Mouse (Mus musculus) hindbrain, embryonic 16.5 days (tissue): ENCODE data around the gene Odf3l1. TPM values are rescaled to one million over a fixed set of nuclear protein-coding genes. Genes with fewer than 3 reads are reported as not detected.

Source experiments
- ATAC-seq: fragments of 200-750 bp; cut with Nextera tagmentation; 2 replicates; pipeline ENCODE4 v1.8.0; 2017; ENCODE audit warnings: moderate TSS enrichment, moderate library complexity
- H3K27ac ChIP-seq: fragments of 300-500 bp; sonication (generic); 2 replicates; pipeline ENCODE4 v1.5.1; 2014; ENCODE audit warnings: low read depth, mild to moderate bottlenecking, control low read depth, low read length, moderate library complexity
- H3K27me3 ChIP-seq: fragments of 300-500 bp; sonication (generic); replicated peaks from 2 replicates; pipeline ENCODE4 v1.6.1; 2014; ENCODE audit warnings: low read length; ENCODE audit not compliant: control insufficient read depth, insufficient read depth
- H3K36me3 ChIP-seq: fragments of 300-500 bp; sonication (generic); 2 replicates; pipeline ENCODE4 v1.6.1; 2014; ENCODE audit warnings: mild to moderate bottlenecking, low read length, moderate library complexity, mixed read lengths; ENCODE audit not compliant: control insufficient read depth, insufficient read depth
- H3K4me1 ChIP-seq: fragments of 300-500 bp; sonication (generic); 2 replicates; pipeline ENCODE4 v1.6.1; 2014; ENCODE audit warnings: low read depth, low read length; ENCODE audit not compliant: control insufficient read depth, insufficient read depth
- H3K4me2 ChIP-seq: fragments of 300-500 bp; sonication (generic); 2 replicates; pipeline ENCODE4 v1.6.1; 2014; ENCODE audit warnings: mild to moderate bottlenecking, low read length, control low read depth, moderate library complexity
- H3K4me3 ChIP-seq: fragments of 300-500 bp; sonication (generic); 2 replicates; pipeline ENCODE4 v1.5.1; 2014; ENCODE audit warnings: mild to moderate bottlenecking, low read length, control low read depth, moderate library complexity
- H3K9ac ChIP-seq: fragments of 300-500 bp; sonication (generic); 2 replicates; pipeline ENCODE4 v1.6.1; 2014; ENCODE audit warnings: low read depth, mild to moderate bottlenecking, control low read depth, low read length, moderate library complexity
- H3K9me3 ChIP-seq: fragments of 300-500 bp; sonication (generic); 2 replicates; pipeline ENCODE4 v1.6.1; 2014; ENCODE audit warnings: mild to moderate bottlenecking, low read length, moderate library complexity; ENCODE audit not compliant: control insufficient read depth
- WGBS: fragments of 180-500 bp; shearing (Covaris S2); extraction: QIAGEN DNeasy Blood & Tissue Kit; methylation state at CpG from one replicate; pipeline ENCODE4 v1.1.7; 2014; 5-methylcytosine and 5-hydroxymethylcytosine counted together
- polyA plus RNA-seq: library from polyadenylated mRNA; unstranded; fragments of >200 nt; fragmentation: Nextera tagmentation; extraction: Ambion mirVana; gene quantifications from 2 replicates; pipeline ENCODE4 v1.2.1, GENCODE M21; 2015

Odf3l1 gene
- polyA plus RNA-seq, 1 experiment from 2014 or later, result not detected

- H3K4me1 ChIP-seq, result no peaks in the 10 kb centered on the region; the same call in none of the 2 replicates
- WGBS, result 62% methylated on average over 13 of the region's 13 CpGs
Measured at GRCm38 (mm10) chr9:56886113-56886512, 21.6 kb upstream of the Odf3l1 start.

GRCm38 (mm10) chr9:56884328-56884727, 19.8 kb upstream of the Odf3l1 start:
- H3K4me1 ChIP-seq, result no peaks in the 10 kb centered on the region; the same call in none of the 2 replicates
- H3K9ac ChIP-seq, result no peak overlapping the region
- 89% methylated on average over 4 of the region's 4 CpGs for WGBS
- no peak overlapping the region for H3K4me2 ChIP-seq
- no peak overlapping the region for H3K27ac ChIP-seq
- ATAC-seq, result no peak
- H3K36me3 ChIP-seq, result no peaks in the 10 kb centered on the region
- H3K9me3 ChIP-seq, result no peaks in the 10 kb centered on the region
- no peaks in the 10 kb centered on the region for H3K27me3 ChIP-seq
- H3K4me3 ChIP-seq, result no peak overlapping the region

More at GRCm38 (mm10) chr9:56886113-56886512, 21.6 kb upstream of the Odf3l1 start:
- no peak overlapping the region for H3K4me3 ChIP-seq
- H3K36me3 ChIP-seq, result no peaks in the 10 kb centered on the region
- no peak for ATAC-seq
- no peak overlapping the region for H3K27ac ChIP-seq
- H3K27me3 ChIP-seq, result no peaks in the 10 kb centered on the region; the same call in 1 of the 2 replicates
- no peak overlapping the region; the same call in 1 of the 2 replicates for H3K9ac ChIP-seq
- no peaks in the 10 kb centered on the region for H3K9me3 ChIP-seq
- no peak overlapping the region for H3K4me2 ChIP-seq

DNA sequence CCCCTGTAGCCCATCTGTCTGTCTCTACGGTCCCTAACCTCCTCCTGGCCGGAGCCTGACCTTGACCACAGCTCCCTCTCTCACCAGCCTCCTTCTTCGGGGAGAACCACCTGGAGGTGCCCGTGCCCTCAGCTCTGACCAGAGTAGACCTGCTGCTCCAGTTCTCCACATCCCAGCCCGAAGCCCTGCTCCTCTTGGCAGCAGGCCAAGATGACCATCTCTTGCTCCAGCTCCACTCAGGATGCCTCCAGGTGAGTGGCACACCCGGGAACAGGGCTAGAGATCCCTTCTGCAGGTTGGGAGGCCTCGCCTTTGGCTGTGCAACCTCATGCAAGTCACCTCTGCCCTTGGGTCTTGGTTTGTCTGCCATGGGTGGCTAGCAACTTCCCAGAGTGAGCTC, 19.0 kb upstream of the Odf3l1 start:
- no peak overlapping the region for H3K27ac ChIP-seq
- no peak for ATAC-seq
- no peaks in the 10 kb centered on the region for H3K36me3 ChIP-seq
- no peaks in the 10 kb centered on the region for H3K9me3 ChIP-seq
- H3K4me1 ChIP-seq, result no peaks in the 10 kb centered on the region; the same call in none of the 2 replicates
- H3K9ac ChIP-seq, result no peak overlapping the region
- no peaks in the 10 kb centered on the region for H3K27me3 ChIP-seq
- no peak overlapping the region for H3K4me2 ChIP-seq
- no peak overlapping the region for H3K4me3 ChIP-seq
- 83% methylated on average over 7 of the region's 7 CpGs for WGBS

DNA sequence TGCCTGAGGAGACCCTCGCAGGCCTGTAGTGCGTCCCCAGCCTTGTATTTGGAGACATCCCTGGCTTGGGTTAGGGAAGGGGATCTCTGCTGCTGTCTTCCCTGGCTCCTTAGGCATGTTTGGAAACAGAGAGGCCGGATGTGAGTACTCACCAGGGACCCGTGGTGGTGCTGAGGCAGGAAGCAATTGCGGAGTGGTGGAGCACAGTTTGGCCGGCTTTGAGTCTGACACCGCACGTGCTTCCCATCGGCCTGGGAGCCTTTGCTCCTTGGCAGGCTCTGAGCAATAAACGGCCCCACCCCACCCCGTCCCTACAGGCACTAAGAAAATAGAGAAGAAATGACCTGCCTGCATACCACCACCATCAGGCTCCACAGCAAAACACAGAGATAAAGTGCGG, 18.3 kb upstream of the Odf3l1 start:
- Histone ChIP-seq H3K36me3 (no peaks in the 10 kb centered on the region), H3K4me2 (no peak overlapping the region), H3K9me3 (no peaks in the 10 kb centered on the region), H3K4me1 (no peaks in the 10 kb centered on the region; the same call in none of the 2 replicates), H3K27ac (no peak overlapping the region), H3K9ac (no peak overlapping the region; the same call in 1 of the 2 replicates), H3K4me3 (no peak overlapping the region), H3K27me3 (no peaks in the 10 kb centered on the region)
- 81% methylated on average over 12 of the region's 12 CpGs for WGBS
- no peak for ATAC-seq

- H3K27me3 ChIP-seq, result no peaks in the 10 kb centered on the region
- 50% methylated on average over 4 of the region's 4 CpGs for WGBS
- no peaks in the 10 kb centered on the region for H3K36me3 ChIP-seq
- H3K4me3 ChIP-seq, result no peak overlapping the region
- no peak overlapping the region; the same call in 1 of the 2 replicates for H3K9ac ChIP-seq
- ATAC-seq, result no peak
- H3K4me2 ChIP-seq, result no peak overlapping the region
- no peaks in the 10 kb centered on the region; the same call in none of the 2 replicates for H3K4me1 ChIP-seq
- peak overlapping the region; percentile 12; the same call in 1 of the 2 replicates for H3K27ac ChIP-seq
- no peaks in the 10 kb centered on the region for H3K9me3 ChIP-seq
Measured at GRCm38 (mm10) chr9:56882283-56882682, 17.8 kb upstream of the Odf3l1 start.

GRCm38 (mm10) chr9:56881539-56882082, 17.1 kb upstream of the Odf3l1 start:
- H3K27ac ChIP-seq, result no peak overlapping the region

GRCm38 (mm10) chr9:56880790-56881189, 16.3 kb upstream of the Odf3l1 start:
- H3K4me2 ChIP-seq, result no peak overlapping the region
- 70% methylated on average over 9 of the region's 9 CpGs for WGBS
- H3K4me1 ChIP-seq, result peaks cover 6% of the 10 kb centered on the region
- H3K27me3 ChIP-seq, result no peaks in the 10 kb centered on the region
- no peak overlapping the region for H3K4me3 ChIP-seq
- H3K9me3 ChIP-seq, result no peaks in the 10 kb centered on the region
- no peak overlapping the region for H3K9ac ChIP-seq
- no peak overlapping the region for H3K27ac ChIP-seq
- no peaks in the 10 kb centered on the region for H3K36me3 ChIP-seq
- ATAC-seq, result peak; percentile 65

More at GRCm38 (mm10) chr9:56881539-56882082, 17.1 kb upstream of the Odf3l1 start:
- Histone ChIP-seq H3K9me3 (no peaks in the 10 kb centered on the region), H3K9ac (no peak overlapping the region), H3K36me3 (no peaks in the 10 kb centered on the region), H3K4me3 (no peak overlapping the region), H3K27me3 (no peaks in the 10 kb centered on the region), H3K4me1 (peaks cover 3% of the 10 kb centered on the region), H3K4me2 (no peak overlapping the region)
- WGBS, result 80% methylated on average over 3 of the region's 3 CpGs
- ATAC-seq, result peak; percentile 37

DNA sequence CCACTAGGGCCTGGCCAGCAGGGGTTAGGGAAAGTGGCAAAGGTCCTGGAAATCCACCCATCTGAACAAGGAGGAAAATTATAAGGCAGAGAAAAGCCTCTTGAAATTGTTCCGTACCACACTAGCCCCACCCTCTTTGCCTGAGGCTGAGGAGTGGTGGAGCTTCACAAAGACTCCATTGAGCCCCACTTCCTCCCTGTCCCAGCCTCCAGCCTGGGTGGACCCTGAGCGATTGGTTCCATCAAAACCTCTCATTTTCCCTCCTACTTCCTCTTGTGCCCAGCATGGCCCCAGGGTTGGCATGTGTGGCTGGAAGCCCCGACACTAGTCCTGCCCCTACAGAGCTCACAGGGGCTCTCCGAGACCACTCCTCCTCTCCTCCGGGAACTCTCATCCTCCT, 12.8 kb upstream of the Odf3l1 start:
- no peak overlapping the region for H3K27ac ChIP-seq
- peaks cover 6% of the 10 kb centered on the region for H3K4me1 ChIP-seq
- 85% methylated on average over 5 of the region's 5 CpGs for WGBS
- no peaks in the 10 kb centered on the region for H3K27me3 ChIP-seq
- no peaks in the 10 kb centered on the region for H3K36me3 ChIP-seq
- no peak overlapping the region for H3K4me3 ChIP-seq
- H3K4me2 ChIP-seq, result no peak overlapping the region
- ATAC-seq, result no peak
- no peaks in the 10 kb centered on the region for H3K9me3 ChIP-seq
- H3K9ac ChIP-seq, result no peak overlapping the region

DNA sequence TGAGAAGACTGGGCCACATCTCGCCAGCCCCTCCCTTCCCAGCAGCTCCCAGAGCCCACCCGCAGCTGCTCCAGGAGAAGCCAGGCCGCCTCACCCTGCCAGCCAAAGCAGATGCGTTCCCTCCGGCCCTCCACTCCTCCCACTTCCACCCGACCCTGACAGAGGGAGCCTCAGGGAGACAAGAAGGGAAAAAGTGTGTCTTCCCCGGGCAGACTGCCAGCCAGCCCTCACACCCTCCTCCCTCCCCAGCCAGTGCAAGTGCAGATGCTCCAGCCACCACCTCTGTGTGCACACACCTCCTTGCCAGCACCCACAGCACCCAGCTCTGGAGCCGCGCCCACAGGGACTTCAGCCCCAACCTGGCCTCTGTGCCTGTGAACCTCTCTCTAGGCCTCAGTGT, 12.3 kb upstream of the Odf3l1 start:
- Histone ChIP-seq H3K36me3 (no peaks in the 10 kb centered on the region), H3K9ac (no peak overlapping the region), H3K4me2 (no peak overlapping the region), H3K27ac (no peak overlapping the region), H3K4me3 (no peak overlapping the region), H3K9me3 (no peaks in the 10 kb centered on the region), H3K27me3 (no peaks in the 10 kb centered on the region), H3K4me1 (peaks cover 6% of the 10 kb centered on the region)
- WGBS, result 36% methylated on average over 9 of the region's 9 CpGs
- ATAC-seq, result peak; percentile 29; the same call in 1 of the 2 replicates
